Mouse (Mus musculus) ES-Bruce4 (cell line): Measurements from ENCODE around the gene Cnnm4.

Experiments
- CTCF ChIP-seq: IDR thresholded peaks from one replicate; pipeline ENCODE4 v1.8.1; 2011; ENCODE audit warnings: low read depth, low read length
- POLR2A ChIP-seq: IDR thresholded peaks from one replicate; pipeline ENCODE4 v1.8.1; 2011; ENCODE audit warnings: low read length; ENCODE audit not compliant: insufficient read depth

GRCm38 (mm10) chr1:36555798-36556395 is 84.5 kb downstream of the Cnnm4 start:
- TF ChIP-seq CTCF (no peak), POLR2A (no peak)
